Mouse (Mus musculus): ENCODE data around the gene Acer3.

- TF ChIP-seq POLR2A (IDR thresholded peaks at IDR 0.05; ENCODE audit: control insufficient read depth in 1 of 2, insufficient read depth in 1 of 2, low read depth in 1 of 2, low read length in 2 of 2, poor library complexity in 1 of 2) (no peak), RCOR1 (IDR thresholded peaks at IDR 0.05; ENCODE audit: low read depth, low read length) (no peak), ZKSCAN1 (IDR thresholded peaks at IDR 0.05; ENCODE audit: low read depth, low read length) (no peak), POLR2AphosphoS2 (IDR thresholded peaks at IDR 0.05; ENCODE audit: low read length) (no peak), EP300 (IDR thresholded peaks at IDR 0.05; ENCODE audit: low read depth in 1 of 2, low read length in 2 of 2) (no peak), SMC3 (IDR thresholded peaks at IDR 0.05; ENCODE audit: low read depth, low read length) (no peak), USF1 (IDR thresholded peaks at IDR 0.05; ENCODE audit: low read depth, low read length) (no peak), TAL1 (IDR thresholded peaks at IDR 0.05; ENCODE audit: low read length) (no peak)
Observed at GRCm38 (mm10) chr7:98162239-98162638, 158.8 kb downstream of the Acer3 start.

Data from MEL (cell line).